Mouse (Mus musculus) adrenal gland, postnatal 4 days (tissue): ENCODE data around the gene Gfpt1. TPM values are rescaled to one million over a fixed set of nuclear protein-coding genes. Genes with fewer than 3 reads are reported as not detected.
A peak's percentile ranks its signal among the peaks of the same experiment; 100 is the strongest.
"Not testable (repeated sequence)": the region's sequence is repeated elsewhere in the genome, so short reads cannot be mapped to it uniquely, and the experiment has no call there.

Source experiments
- DNase-seq, 2 experiments: peaks; one replicate each; pipeline ENCODE4 v3.0.0; 2021 to 2022; ENCODE audit warnings: low spot score in 2 of 2, mixed read lengths in 2 of 2
- long read RNA-seq, 2 experiments: library from polyadenylated mRNA; stranded (forward); transcript quantifications; one replicate each; pipeline ENCODE4 v2.0.0; 2021
- total RNA-seq, 2 experiments: library from RNA; stranded (reverse); gene quantifications; 2 replicates each; pipeline ENCODE4 v1.2.3; 2021

Gene Gfpt1
- 10 to 100 TPM; 39.8 to 42.6 TPM for total RNA-seq
- long read RNA-seq, experiment 1, partial matches to known transcripts: 1 of 5 reads
- long read RNA-seq, experiment 1, other reads (novel, unspliced or antisense): 3 of 5 reads
- long read RNA-seq, experiment 2, full-length matches to known transcripts: 5 of 12 reads
- long read RNA-seq, experiment 2, partial matches to known transcripts: 3 of 12 reads
- long read RNA-seq, experiment 2, other reads (novel, unspliced or antisense): 4 of 12 reads

- peak; percentile 81 to 92 for DNase-seq
Observed at GRCm38 (mm10) chr6:87042337-87043130, at the start of gene Gfpt1. TSS of gene Gfpt1 (plus strand) at chr6:87042846.

DNA sequence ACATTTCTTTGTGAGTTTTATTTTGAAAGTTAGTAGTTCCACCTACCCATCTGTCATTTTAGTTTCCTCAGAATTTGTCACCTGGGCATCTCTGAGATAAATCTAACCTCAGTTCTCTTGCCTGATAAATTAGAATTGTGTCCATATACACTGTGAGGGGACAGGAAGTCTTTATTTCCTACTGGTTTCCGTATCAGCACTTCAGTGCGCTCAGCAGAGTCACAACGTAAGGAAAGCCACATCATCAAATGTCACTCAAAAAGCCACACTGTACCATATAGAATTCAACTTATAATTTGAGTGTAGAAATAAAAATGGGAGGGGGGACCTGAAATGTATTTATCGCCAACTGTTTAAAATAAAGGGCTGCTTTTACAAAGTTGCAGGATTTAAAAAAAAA, 48.4 kb upstream of the Gfpt1 start:
- no peak for DNase-seq

DNA sequence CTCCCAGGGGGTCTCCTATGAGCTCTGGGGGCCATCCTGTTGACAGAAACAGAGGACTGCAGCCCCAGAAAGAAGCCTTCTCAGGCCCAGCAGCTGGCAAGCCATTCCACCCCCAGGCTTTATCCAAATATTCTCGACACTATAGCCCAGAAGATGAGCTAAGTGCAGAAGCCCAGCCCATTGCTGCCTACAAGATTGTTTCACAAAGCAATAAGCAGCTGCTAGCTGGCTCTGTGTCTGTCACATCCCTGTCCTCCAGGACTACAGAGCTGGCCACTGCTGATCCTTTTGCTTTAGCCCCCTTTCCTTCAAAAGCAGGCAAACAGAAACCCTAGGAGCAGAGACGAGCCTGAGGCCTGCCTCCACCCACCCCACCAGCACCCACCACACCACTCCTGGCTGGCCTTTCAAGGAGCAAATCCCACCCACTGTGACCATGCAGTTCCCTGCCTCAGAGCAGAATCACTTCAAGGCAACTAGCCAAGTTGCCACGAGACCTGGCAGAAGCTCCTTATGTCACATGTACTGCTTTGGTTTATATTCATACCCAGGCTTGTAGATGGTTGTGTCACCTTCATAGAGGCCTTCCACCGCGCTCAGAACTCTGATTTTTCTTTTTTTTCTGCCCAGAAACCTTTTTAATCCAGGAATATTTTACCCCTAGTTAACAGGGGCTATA, 45.9 kb upstream of the Gfpt1 start:
- DNase-seq: no peak

DNA sequence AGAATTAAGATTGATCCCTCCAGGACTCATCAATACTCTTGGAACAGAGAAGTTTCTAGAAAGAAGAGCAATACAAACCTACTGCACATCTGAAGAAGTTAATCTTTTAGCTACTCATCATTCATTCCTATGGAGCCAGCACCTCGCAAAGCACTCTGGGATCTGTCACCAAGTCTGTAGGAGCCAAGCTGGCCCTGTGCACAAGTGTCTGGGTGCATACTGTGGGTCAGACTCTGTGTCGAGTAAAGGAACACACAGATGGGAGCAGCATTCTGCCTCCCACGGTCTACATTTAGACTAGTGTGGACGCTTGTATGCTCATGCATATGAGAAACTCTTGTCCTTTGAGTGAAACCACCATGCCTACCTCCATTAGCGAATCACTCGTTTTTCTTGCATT, 45.3 kb upstream of the Gfpt1 start:
- no peak for DNase-seq

GRCm38 (mm10) chr6:87001995-87002394, 40.7 kb upstream of the Gfpt1 start:
- DNase-seq: no peak

- peak; percentile 43 to 78 for DNase-seq
Observed at GRCm38 (mm10) chr6:87002521-87003055, 40.1 kb upstream of the Gfpt1 start.

DNA sequence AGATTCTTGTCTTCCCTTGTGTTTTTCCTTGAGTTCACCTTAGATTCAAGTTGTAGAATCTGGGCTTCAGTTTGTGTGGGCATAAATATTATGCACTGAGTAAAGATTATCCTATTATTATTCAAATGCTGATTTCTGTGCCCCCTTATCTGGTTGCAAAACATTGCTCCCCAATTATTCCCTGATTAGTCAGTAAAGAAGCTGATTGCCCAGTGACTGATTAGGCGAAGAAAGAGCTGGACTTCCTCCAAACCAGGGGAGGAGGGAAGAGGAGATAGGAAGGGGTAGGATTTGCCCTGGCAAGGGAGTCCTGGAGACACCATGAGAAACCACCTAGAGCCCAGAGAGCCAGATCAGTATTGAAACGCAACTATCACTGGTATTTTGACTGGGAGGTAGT, 38.5 kb upstream of the Gfpt1 start:
- no peak for DNase-seq

DNA sequence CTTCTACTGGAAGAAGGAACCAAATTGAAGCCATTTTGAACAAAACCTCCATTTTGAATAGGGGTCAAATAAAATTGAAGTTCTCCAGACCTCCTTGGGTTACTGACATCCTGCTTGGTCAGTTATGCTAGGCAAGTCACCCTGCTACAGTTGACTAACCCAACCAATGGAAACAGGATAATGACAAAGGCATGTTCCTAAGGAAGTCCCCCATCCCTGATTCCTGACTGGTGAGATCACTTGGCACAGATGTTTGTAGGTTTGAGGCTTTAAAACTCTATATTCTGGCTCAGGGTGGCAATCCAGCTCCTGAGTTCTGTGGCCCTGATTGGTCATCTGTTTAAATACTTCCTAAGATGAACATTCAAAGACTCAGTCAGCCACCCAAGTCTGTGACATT, 37.1 kb upstream of the Gfpt1 start:
- DNase-seq: no peak

DNA sequence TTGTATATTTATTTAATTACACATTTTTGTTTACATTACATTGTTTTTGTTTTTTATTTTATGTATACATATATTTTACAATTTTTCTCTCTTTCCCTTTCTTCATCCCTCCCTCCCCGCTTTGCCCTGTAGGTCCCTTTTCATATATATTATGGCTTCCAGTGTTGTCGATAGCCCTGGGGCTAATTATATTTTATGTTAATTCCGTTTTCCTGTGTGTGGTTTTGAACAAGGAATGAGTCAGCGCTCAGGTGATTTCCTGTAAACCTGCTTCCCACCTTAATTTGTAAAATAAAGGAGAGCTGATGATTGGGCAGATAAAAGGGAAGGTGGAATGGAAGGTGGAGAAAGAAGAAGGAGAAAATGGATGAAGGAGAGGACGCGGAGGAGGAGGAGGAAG, 33.8 kb upstream of the Gfpt1 start, which contains the start of gene Nfu1:
Nfu1 (plus strand) TSS at position 350 of the 400 bp plus-strand sequence.
- DNase-seq: no peak

GRCm38 (mm10) chr6:87009692-87010328, 32.8 kb upstream of the Gfpt1 start:
- peak; percentile 94 for DNase-seq

GRCm38 (mm10) chr6:87016916-87017315, 25.7 kb upstream of the Gfpt1 start:
- DNase-seq: no peak

- DNase-seq: no peak
Observed at GRCm38 (mm10) chr6:87018874-87019273, 23.8 kb upstream of the Gfpt1 start.

GRCm38 (mm10) chr6:87021791-87022190, 20.9 kb upstream of the Gfpt1 start:
- DNase-seq: no peak

GRCm38 (mm10) chr6:87026980-87027379, 15.7 kb upstream of the Gfpt1 start:
- DNase-seq: no peak

DNA sequence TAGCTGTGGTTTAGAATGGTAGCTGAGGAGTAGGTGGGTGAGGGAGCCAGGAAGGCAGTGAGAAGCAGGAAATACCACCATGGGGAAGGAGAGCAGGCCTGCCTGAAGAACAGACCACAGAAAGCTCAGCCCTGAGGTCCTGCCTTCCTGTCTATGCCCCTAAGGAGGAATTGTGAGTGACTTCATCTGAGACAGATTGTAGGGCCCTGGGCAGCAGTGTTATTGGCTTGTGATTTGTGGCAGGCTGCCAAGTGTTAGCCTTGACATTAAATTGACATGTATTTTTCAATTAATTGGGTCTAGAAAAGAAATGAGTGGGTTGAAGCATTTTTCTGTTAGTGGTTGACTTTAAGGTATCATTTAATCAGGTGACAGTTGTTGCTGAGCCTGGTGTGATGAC, 13.8 kb upstream of the Gfpt1 start:
- no peak for DNase-seq

- DNase-seq: not testable (repeated sequence)
Observed at GRCm38 (mm10) chr6:87031310-87031709, 11.3 kb upstream of the Gfpt1 start.

- no peak for DNase-seq
Observed at GRCm38 (mm10) chr6:87032401-87032800, 10.2 kb upstream of the Gfpt1 start.

DNA sequence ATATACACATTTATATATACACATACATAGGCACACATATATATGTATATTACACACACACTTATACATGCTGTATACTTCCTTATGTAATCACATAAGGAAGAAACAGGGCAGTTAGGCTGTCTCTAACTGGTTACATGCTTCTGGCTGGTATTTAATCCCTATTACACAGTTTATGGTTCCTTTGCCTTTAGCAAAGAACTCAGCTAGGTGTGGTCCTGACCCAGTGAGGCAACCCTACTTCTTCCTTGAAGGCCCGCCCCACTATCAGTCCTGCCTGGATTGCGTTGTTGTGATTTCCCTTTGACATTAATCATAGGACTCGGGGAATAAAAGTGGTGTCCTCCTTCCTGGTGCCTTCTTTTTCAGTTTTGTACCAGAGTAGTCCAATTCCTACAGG, 8.3 kb upstream of the Gfpt1 start:
- no peak for DNase-seq

DNA sequence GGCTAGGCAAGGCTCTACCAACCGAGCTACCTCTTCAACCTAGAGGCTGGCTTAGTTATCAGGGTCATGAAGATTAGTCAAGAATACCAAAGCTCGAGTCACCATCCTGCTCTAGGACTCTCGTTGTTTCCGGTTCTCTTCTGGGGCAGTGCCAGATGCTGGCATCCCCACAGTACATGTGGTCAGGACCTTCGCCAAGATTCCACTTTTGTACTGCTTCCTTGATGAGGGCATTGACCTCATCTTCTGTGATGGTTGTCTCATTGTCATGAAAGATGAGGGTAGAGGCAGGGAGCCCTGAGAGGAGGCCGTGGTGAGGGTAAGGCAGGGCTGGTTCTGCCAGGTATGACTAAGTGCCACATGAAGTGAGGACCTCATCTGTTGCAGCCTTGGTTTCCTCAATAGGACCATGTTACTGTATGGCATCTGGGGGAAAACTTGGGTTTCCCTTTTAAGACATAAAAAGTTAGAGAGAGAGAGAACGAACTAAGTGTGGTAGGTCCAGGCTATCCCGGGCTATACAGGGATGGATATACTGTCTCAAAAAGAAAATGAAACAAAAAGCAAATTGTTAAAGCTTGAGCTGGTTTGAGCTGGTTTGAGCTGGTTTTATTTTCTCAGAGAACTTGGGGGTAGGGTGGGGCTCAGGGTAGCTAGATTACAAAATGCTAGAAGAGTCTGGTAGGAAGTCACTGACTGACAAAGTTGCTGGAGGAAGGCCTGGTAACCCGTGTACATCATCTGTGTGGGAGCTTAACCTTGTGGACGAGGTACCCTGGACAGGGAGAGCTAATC, 4.6 kb upstream of the Gfpt1 start:
- DNase-seq: no peak

DNA sequence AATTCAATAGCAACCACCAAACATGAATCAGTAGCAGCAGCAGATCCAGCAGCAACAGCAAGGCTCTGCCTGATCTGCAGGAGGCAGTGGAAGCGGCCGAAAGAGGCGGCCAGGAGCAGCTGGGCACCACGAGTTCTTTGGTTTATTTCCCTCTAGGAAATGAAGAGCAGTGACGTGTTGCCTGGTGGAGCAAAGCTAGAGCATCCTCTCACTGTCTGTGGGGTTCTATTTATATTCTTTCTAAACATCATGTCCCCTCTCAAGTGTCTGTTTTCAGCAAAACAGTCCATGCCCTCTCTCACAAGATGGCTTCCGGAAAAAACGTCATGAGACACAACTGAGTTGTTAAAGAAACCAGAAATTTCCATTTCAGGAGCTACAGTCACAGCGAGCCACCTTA, 3.5 kb upstream of the Gfpt1 start:
- DNase-seq: no peak

- DNase-seq: no peak
Observed at GRCm38 (mm10) chr6:87040971-87041370, 1.7 kb upstream of the Gfpt1 start.
